Mouse (Mus musculus) liver, embryonic 13.5 days (tissue): ENCODE data around the gene Cilp. TPM values are rescaled to one million over a fixed set of nuclear protein-coding genes. Genes with fewer than 3 reads are reported as not detected.
A peak's percentile ranks its signal among the peaks of the same experiment; 100 is the strongest.
"Not testable (repeated sequence)": the region's sequence is repeated elsewhere in the genome, so short reads cannot be mapped to it uniquely, and the experiment has no call there.

Experiments
- ATAC-seq: fragments of 200-750 bp; cut with Nextera tagmentation; 2 replicates; pipeline ENCODE4 v1.8.0; 2017; ENCODE audit warnings: low read depth, mild to moderate bottlenecking, moderate number of reproducible peaks, moderate library complexity
- DNase-seq: peaks from one replicate; pipeline ENCODE4 v3.0.0; 2022
- H3K27ac ChIP-seq: fragments of 300-500 bp; sonication (generic); 2 replicates; pipeline ENCODE4 v1.5.1; 2015; ENCODE audit warnings: moderate library complexity, mild to moderate bottlenecking, inconsistent platforms
- H3K27me3 ChIP-seq: fragments of 300-500 bp; sonication (generic); 2 replicates; pipeline ENCODE4 v1.6.1; 2015; ENCODE audit warnings: mild to moderate bottlenecking, inconsistent platforms
- H3K36me3 ChIP-seq: fragments of 300-500 bp; sonication (generic); 2 replicates; pipeline ENCODE4 v1.6.1; 2015; ENCODE audit warnings: mild to moderate bottlenecking, inconsistent platforms
- H3K4me1 ChIP-seq: fragments of 300-500 bp; sonication (generic); replicated peaks from 2 replicates; pipeline ENCODE4 v1.6.1; 2015; ENCODE audit warnings: inconsistent platforms
- H3K4me2 ChIP-seq: fragments of 300-500 bp; sonication (generic); 2 replicates; pipeline ENCODE4 v1.6.1; 2015; ENCODE audit warnings: inconsistent platforms, mild to moderate bottlenecking, moderate library complexity
- H3K4me3 ChIP-seq: fragments of 300-500 bp; sonication (generic); replicated peaks from 2 replicates; pipeline ENCODE4 v1.5.1; 2015; ENCODE audit warnings: mild to moderate bottlenecking, inconsistent platforms
- H3K9ac ChIP-seq: fragments of 300-500 bp; sonication (generic); 2 replicates; pipeline ENCODE4 v1.6.1; 2015; ENCODE audit warnings: mild to moderate bottlenecking, inconsistent platforms
- H3K9me3 ChIP-seq: fragments of 300-500 bp; sonication (generic); replicated peaks from 2 replicates; pipeline ENCODE4 v1.6.1; 2016; ENCODE audit warnings: inconsistent platforms
- whole genome bisulfite sequencing: fragments of 180-500 bp; shearing (Covaris S2); methylation state at CpG from one replicate; pipeline ENCODE4 v1.1.7; 2015; ENCODE audit not compliant: insufficient replicate concordance; 5-methylcytosine and 5-hydroxymethylcytosine counted together
- polyA plus RNA-seq: library from polyadenylated mRNA; unstranded; fragments of >200 nt; fragmentation: Nextera tagmentation; extraction: Ambion mirVana; gene quantifications from 2 replicates; pipeline ENCODE4 v1.2.1, GENCODE M21; 2015

The Cilp gene
- polyA plus RNA-seq, result 0.05 and 0.08 TPM in 2 replicates

DNA sequence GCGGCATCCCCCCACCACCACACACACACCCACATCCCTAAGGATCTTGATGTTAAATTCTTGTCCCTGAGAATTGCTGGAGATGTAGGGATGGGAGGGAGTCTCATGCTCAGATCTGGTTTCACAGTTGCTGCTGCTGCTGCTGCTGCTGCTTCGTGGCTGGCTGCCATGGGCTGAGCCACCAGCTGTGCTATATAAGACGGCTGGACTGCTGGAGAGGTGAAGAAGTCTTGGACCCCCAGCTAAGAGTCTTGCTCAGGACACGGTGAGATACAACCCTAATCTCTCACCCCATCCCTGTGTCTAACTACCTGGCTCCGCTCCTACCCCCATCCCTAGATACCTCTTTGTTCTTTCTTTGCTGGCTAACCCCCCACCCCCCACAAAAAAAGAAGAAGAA is at the start of gene Cilp:
Cilp (plus strand) TSS at position 222 of the 400 bp plus-strand sequence.
- ATAC-seq, result no peak
- Histone ChIP-seq H3K36me3 (no peaks in the 10 kb centered on the region), H3K9ac (no peak within 1 kb of the TSS), H3K27ac (no peak within 1 kb of the TSS), H3K4me1 (no peaks in the 10 kb centered on the region), H3K27me3 (0 out of 2 replicates have a peak, but pooled peaks cover 5% of the 10 kb centered on the region), H3K4me3 (no peak within 1 kb of the TSS), H3K9me3 (no peaks in the 10 kb centered on the region), H3K4me2 (no peak within 1 kb of the TSS)
- WGBS, result 56% methylated on average over 5 of the region's 5 CpGs
- no peak for DNase-seq

DNA sequence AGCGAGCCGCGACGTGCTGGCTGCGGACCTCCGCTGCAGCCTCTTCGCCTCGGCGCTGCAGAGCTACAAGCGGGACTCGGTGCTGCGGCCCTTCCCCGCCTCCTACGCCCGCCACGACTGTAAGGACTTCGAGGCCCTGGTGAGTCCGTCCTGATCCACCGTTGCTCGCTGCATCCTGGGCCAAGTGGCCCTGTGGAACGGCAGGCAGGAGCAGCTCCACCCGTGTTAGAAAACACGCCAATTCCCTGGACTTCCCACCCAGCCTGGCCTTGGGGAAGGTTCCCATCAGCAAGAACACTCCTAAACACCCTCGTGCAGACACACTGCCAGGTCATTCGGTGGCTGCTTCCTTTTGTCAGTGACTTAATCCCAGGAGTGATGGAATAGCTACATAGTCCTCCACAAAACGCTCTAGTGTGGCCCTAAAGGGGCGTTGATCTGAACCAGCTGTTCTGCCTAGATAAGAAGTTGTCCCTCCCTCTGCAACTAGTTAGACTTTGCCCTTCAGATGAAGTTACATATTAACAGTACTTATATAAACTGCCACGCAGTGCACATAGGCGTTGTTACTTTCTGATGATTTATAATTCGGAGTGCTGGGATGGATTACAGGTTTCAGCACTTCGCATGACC is 49.4 kb upstream of the Cilp start:
- Histone ChIP-seq H3K9ac (peak overlapping the region; percentile 99), H3K4me3 (peak overlapping the region; percentile 83), H3K4me1 (peaks cover 55% of the 10 kb centered on the region), H3K27me3 (no peaks in the 10 kb centered on the region), H3K4me2 (peak overlapping the region; percentile 98), H3K9me3 (no peaks in the 10 kb centered on the region), H3K36me3 (no peaks in the 10 kb centered on the region), H3K27ac (peak overlapping the region; percentile 100)
- WGBS, result 2% methylated on average over 31 of the region's 31 CpGs
- peak; percentile 77 for ATAC-seq
- DNase-seq, result peak; percentile 82

GRCm38 (mm10) chr9:65216972-65217371 is 48.0 kb upstream of the Cilp start:
- H3K27me3 ChIP-seq, result no peaks in the 10 kb centered on the region
- no peaks in the 10 kb centered on the region for H3K9me3 ChIP-seq
- peak overlapping the region; percentile 99 for H3K9ac ChIP-seq
- no peak for ATAC-seq
- DNase-seq, result no peak
- H3K4me3 ChIP-seq, result peak overlapping the region; percentile 83
- H3K27ac ChIP-seq, result peak overlapping the region; percentile 100
- H3K4me1 ChIP-seq, result peaks cover 53% of the 10 kb centered on the region
- 13% methylated on average over 8 of the region's 8 CpGs for WGBS
- H3K4me2 ChIP-seq, result peak overlapping the region; percentile 98
- no peaks in the 10 kb centered on the region for H3K36me3 ChIP-seq

DNA sequence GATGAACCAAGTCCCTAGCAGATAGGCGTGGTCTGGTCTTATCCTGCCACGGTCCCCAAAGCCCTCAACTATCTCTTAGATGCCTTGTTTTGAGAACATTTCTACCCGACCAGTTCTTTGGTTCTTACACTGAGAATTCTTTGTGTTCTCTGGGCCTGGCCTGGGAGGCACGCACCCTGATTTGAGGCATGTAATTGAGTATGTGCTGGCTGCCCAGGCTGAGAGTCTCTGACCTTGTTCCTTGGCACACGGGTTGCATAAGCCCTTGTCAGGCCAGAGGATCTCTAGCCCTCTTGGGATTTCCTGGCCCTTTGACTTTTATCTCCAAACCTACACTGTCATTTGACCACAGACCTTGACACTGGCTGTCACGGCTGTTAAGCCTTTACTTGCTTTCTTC is 47.3 kb upstream of the Cilp start:
- Histone ChIP-seq H3K27me3 (no peaks in the 10 kb centered on the region), H3K9ac (peak overlapping the region; percentile 99), H3K4me1 (peaks cover 55% of the 10 kb centered on the region), H3K4me3 (peak overlapping the region; percentile 83), H3K27ac (peak overlapping the region; percentile 100), H3K36me3 (no peaks in the 10 kb centered on the region), H3K4me2 (peak overlapping the region; percentile 98), H3K9me3 (no peaks in the 10 kb centered on the region)
- 12% methylated on average over 6 of the region's 6 CpGs for WGBS
- DNase-seq (no peak), ATAC-seq (no peak)

DNA sequence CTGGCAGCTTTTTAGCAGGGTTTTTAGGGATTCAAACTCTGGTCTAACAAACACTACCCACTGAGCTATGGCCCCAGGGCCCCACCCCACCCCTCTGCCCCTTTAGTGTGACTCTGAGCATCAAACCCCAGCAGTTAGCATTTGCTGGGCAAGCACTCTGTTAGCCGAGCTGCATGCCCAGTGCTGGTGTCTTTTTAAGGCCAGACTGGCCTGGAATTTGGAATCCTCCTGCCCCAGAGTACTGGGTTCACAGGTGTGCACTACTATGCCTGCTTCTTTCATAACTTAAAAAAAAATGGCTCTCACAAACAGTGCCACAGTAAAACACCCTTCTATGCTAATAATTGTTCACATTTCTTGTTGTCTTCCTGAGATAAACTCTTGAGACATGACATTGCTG is 46.1 kb upstream of the Cilp start:
- Histone ChIP-seq H3K9me3 (no peaks in the 10 kb centered on the region), H3K4me1 (peaks cover 63% of the 10 kb centered on the region), H3K4me3 (no peak overlapping the region), H3K9ac (peak overlapping the region; percentile 99), H3K27me3 (no peaks in the 10 kb centered on the region), H3K27ac (peak overlapping the region; percentile 100), H3K36me3 (0 out of 2 replicates have a peak, but pooled peaks cover 5% of the 10 kb centered on the region), H3K4me2 (peak overlapping the region; percentile 98)
- 50% methylated on average over 1 of the region's 1 CpGs for WGBS
- no peak for DNase-seq
- no peak for ATAC-seq

- not testable (repeated sequence) for H3K36me3 ChIP-seq, H3K9me3 ChIP-seq, H3K27me3 ChIP-seq, ATAC-seq, H3K4me2 ChIP-seq, H3K4me3 ChIP-seq, DNase-seq
- peaks cover 58% of the 10 kb centered on the region for H3K4me1 ChIP-seq
- peak overlapping the region; percentile 7; the same call in 1 of the 2 replicates for H3K9ac ChIP-seq
- 0 out of 2 replicates have a peak overlapping the region, but pooled peaks have one; percentile 16 for H3K27ac ChIP-seq
- 47% methylated on average over 3 of the region's 3 CpGs for WGBS
These were observed 44.6 kb upstream of the Cilp start for GRCm38 (mm10) chr9:65220398-65220797.

DNA sequence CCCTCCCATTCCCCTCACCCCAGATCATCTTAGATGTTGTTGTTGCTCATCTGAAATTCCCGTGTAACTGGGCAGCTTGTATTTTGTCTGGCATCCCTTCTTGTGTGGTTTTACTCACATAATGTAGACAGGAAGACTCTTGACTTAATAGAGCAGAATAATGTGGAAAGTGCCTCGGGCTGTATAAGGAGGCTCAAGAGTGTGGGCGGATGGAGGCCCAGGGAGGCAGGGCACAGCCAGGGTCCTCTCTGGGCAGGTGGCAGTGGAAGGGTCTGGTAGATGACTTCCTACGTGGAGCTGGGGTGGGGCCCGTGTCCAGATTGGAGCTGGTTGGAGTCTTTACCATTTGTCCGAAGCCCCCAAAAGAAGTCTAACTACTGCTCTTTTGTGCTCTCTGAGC is 41.1 kb upstream of the Cilp start:
- no peak overlapping the region for H3K4me3 ChIP-seq
- no peak for ATAC-seq

GRCm38 (mm10) chr9:65225795-65226194 is 39.2 kb upstream of the Cilp start:
- ATAC-seq (no peak), DNase-seq (no peak)
- no peak overlapping the region for H3K9ac ChIP-seq
- H3K4me1 ChIP-seq, result peaks cover 14% of the 10 kb centered on the region
- no peaks in the 10 kb centered on the region for H3K9me3 ChIP-seq
- no peaks in the 10 kb centered on the region for H3K27me3 ChIP-seq
- no peak overlapping the region for H3K4me3 ChIP-seq
- no peak overlapping the region for H3K4me2 ChIP-seq
- no peak overlapping the region for H3K27ac ChIP-seq
- peaks cover 32% of the 10 kb centered on the region for H3K36me3 ChIP-seq
- WGBS, result 45% methylated on average over 4 of the region's 4 CpGs

More for the DNA sequence above, 41.1 kb upstream of the Cilp start:
- WGBS, result 76% methylated on average over 6 of the region's 6 CpGs
- peaks cover 14% of the 10 kb centered on the region for H3K36me3 ChIP-seq
- no peak for DNase-seq
- H3K4me1 ChIP-seq, result peaks cover 24% of the 10 kb centered on the region
- H3K27ac ChIP-seq, result no peak overlapping the region
- no peak overlapping the region for H3K4me2 ChIP-seq
- no peaks in the 10 kb centered on the region for H3K9me3 ChIP-seq
- H3K27me3 ChIP-seq, result no peaks in the 10 kb centered on the region
- no peak overlapping the region for H3K9ac ChIP-seq

DNA sequence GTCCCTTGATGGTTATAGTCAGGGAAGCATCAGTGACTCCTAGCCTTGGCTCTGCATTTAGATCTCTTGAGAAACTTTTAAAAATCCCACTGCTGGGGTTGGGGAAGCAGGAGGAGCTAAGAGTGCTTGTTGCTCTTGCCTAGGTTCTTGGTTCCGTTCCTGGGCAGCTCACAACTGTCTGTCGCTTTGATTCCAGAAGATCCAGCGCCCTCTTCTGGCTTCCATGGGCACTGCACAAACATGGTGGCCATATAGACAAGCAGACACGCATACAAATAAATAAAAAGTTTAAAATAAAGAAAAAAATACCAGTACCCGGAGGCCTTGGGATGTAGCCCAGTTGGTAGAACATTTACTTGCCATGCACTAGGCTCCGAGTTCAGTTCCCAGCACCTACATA is 34.7 kb upstream of the Cilp start:
- H3K4me2 ChIP-seq, result no peak overlapping the region
- no peak for DNase-seq
- peak; percentile 16; the same call in 1 of the 2 replicates for ATAC-seq
- no peaks in the 10 kb centered on the region for H3K9me3 ChIP-seq
- H3K9ac ChIP-seq, result no peak overlapping the region
- WGBS, result 58% methylated on average over 6 of the region's 6 CpGs
- no peak overlapping the region for H3K4me3 ChIP-seq
- H3K4me1 ChIP-seq, result no peaks in the 10 kb centered on the region; the same call in 1 of the 2 replicates
- H3K36me3 ChIP-seq, result peaks cover 56% of the 10 kb centered on the region
- H3K27me3 ChIP-seq, result no peaks in the 10 kb centered on the region
- no peak overlapping the region for H3K27ac ChIP-seq

DNA sequence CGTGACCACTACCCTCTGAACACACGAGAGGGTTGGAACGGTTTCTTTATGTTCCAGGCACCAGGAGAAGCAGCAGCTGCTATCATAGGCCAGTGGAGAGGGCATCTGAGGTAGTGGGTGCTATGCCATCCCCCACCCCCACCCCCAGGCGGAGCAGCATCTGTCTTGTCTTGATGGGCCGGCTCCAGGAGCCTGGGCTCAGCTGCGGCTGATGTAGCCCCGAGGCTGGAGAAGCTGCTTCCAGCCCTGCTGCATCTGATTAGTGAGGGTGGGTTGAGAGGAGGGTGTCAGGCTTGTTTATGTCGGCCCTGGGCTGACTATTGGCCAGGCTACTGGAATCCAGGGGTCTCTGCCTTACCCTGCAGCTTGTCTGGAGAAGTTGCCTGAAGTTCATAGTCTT is 33.7 kb upstream of the Cilp start:
- WGBS, result 73% methylated on average over 8 of the region's 8 CpGs
- Histone ChIP-seq H3K9ac (no peak overlapping the region), H3K27me3 (no peaks in the 10 kb centered on the region), H3K4me3 (no peak overlapping the region), H3K36me3 (peaks cover 52% of the 10 kb centered on the region), H3K4me2 (no peak overlapping the region), H3K4me1 (no peaks in the 10 kb centered on the region; the same call in 1 of the 2 replicates), H3K27ac (no peak overlapping the region), H3K9me3 (no peaks in the 10 kb centered on the region)
- no peak for DNase-seq
- no peak for ATAC-seq

DNA sequence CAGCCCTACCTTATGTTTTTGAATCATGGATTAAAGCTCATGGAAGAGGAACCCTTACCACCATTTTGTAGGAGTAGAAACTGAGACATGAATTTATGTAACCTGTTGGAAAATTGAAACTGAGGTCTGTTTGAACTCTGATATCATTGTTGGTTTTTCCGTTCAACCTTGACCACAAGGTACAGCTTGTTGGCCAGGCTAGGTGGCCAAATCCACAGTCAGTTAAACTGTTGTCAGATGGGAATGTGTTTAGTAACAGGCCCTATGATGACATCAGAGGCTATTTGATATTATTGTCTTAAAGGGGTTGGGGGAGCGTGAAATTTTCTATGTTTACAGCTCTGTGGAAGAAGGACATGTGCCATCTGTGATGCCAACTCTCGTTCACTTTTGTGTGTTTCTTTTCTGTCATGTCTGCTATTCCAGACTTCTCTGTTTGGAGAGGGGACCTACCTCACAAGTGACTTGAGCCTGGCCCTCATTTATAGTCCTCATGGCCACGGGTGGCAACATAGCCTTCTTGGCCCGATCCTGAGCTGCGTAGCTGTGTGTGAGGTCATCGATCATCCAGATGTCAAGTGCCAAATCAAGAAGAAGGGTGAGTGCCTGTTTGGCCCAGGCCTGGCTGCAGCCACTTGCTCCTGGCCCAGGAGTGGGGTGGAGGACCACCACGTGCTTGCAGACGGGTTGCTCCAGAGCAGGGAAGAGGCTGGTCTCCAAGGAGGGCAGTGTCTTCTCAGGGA is 31.6 kb upstream of the Cilp start:
- 81% methylated on average over 9 of the region's 9 CpGs for WGBS
- peaks cover 56% of the 10 kb centered on the region for H3K36me3 ChIP-seq
- no peaks in the 10 kb centered on the region for H3K9me3 ChIP-seq
- H3K4me1 ChIP-seq, result no peaks in the 10 kb centered on the region; the same call in 1 of the 2 replicates
- DNase-seq (no peak), ATAC-seq (no peak)
- H3K27me3 ChIP-seq, result no peaks in the 10 kb centered on the region
- peak overlapping the region; percentile 63 for H3K27ac ChIP-seq
- no peak overlapping the region for H3K4me3 ChIP-seq
- H3K4me2 ChIP-seq, result no peak overlapping the region
- H3K9ac ChIP-seq, result no peak overlapping the region
